Mouse (Mus musculus): ENCODE data around the gene Ttc22. TPM values are rescaled to one million over a fixed set of nuclear protein-coding genes. Genes with fewer than 3 reads are reported as not detected.
A peak's percentile ranks its signal among the peaks of the same experiment; 100 is the strongest.

Gene Ttc22
- polyA plus RNA-seq, 1 experiment from 2014 or later = 0.22 TPM

- no peak overlapping the region for H3K27ac ChIP-seq (ENCODE audit: low read length)
- H3K27me3 ChIP-seq (ENCODE audit: control insufficient read depth, insufficient read depth, low read depth, low read length) = peaks cover 25% of the 10 kb centered on the region
- H3K4me1 ChIP-seq (ENCODE audit: control insufficient read depth, low read depth, low read length) = no peaks in the 10 kb centered on the region; the same call in 1 of the 2 replicates
- H3K4me2 ChIP-seq (ENCODE audit: low read depth, low read length) = no peak overlapping the region
- no peaks in the 10 kb centered on the region for H3K36me3 ChIP-seq (ENCODE audit: control insufficient read depth, insufficient read depth)
- no peak overlapping the region for H3K4me3 ChIP-seq (ENCODE audit: low read depth, low read length)
- H3K9ac ChIP-seq (ENCODE audit: low read depth, low read length) = no peak overlapping the region
- ATAC-seq (ENCODE audit: low read depth) = no peak
- 75% methylated on average over 10 of the region's 10 CpGs for WGBS (ENCODE audit: insufficient replicate concordance)
- no peaks in the 10 kb centered on the region for H3K9me3 ChIP-seq (replicated peaks; ENCODE audit: control insufficient read depth, low read length)
Observed at GRCm38 (mm10) chr4:106624271-106624670, 2.0 kb downstream of the Ttc22 start.

- H3K27me3 ChIP-seq (ENCODE audit: control insufficient read depth, insufficient read depth, low read depth, low read length) = peaks cover 14% of the 10 kb centered on the region
- H3K9me3 ChIP-seq (replicated peaks; ENCODE audit: control insufficient read depth, low read length) = no peaks in the 10 kb centered on the region
- no peak overlapping the region for H3K4me3 ChIP-seq (ENCODE audit: low read depth, low read length)
- H3K9ac ChIP-seq (ENCODE audit: low read depth, low read length) = no peak overlapping the region
- H3K36me3 ChIP-seq (ENCODE audit: control insufficient read depth, insufficient read depth) = no peaks in the 10 kb centered on the region
- 63% methylated on average over 5 of the region's 5 CpGs for WGBS (ENCODE audit: insufficient replicate concordance)
- H3K4me2 ChIP-seq (ENCODE audit: low read depth, low read length) = no peak overlapping the region
- H3K27ac ChIP-seq (ENCODE audit: low read length) = no peak overlapping the region
- ATAC-seq (ENCODE audit: low read depth) = no peak
- H3K4me1 ChIP-seq (ENCODE audit: control insufficient read depth, low read depth, low read length) = no peaks in the 10 kb centered on the region; the same call in 1 of the 2 replicates
Observed at GRCm38 (mm10) chr4:106627809-106628208, 5.6 kb downstream of the Ttc22 start.

- Histone ChIP-seq H3K4me3 (ENCODE audit: low read depth, low read length) (no peak overlapping the region), H3K4me2 (ENCODE audit: low read depth, low read length) (no peak overlapping the region), H3K27ac (ENCODE audit: low read length) (no peak overlapping the region), H3K27me3 (ENCODE audit: control insufficient read depth, insufficient read depth, low read depth, low read length) (peaks cover 4% of the 10 kb centered on the region), H3K9me3 (replicated peaks; ENCODE audit: control insufficient read depth, low read length) (no peaks in the 10 kb centered on the region), H3K4me1 (ENCODE audit: control insufficient read depth, low read depth, low read length) (no peaks in the 10 kb centered on the region; the same call in 1 of the 2 replicates), H3K36me3 (ENCODE audit: control insufficient read depth, insufficient read depth) (no peaks in the 10 kb centered on the region), H3K9ac (ENCODE audit: low read depth, low read length) (no peak overlapping the region)
- 29% methylated on average over 9 of the region's 9 CpGs for WGBS (ENCODE audit: insufficient replicate concordance)
- peak; percentile 54; the same call in 1 of the 2 replicates for ATAC-seq (ENCODE audit: low read depth)
Observed at GRCm38 (mm10) chr4:106628650-106629360, 6.6 kb downstream of the Ttc22 start.

GRCm38 (mm10) chr4:106629374-106629773 lies 7.1 kb downstream of the Ttc22 start:
- H3K4me2 ChIP-seq (ENCODE audit: low read depth, low read length) = no peak overlapping the region
- no peak overlapping the region for H3K9ac ChIP-seq (ENCODE audit: low read depth, low read length)
- no peak overlapping the region for H3K27ac ChIP-seq (ENCODE audit: low read length)
- WGBS (ENCODE audit: insufficient replicate concordance) = 59% methylated on average over 5 of the region's 5 CpGs
- no peaks in the 10 kb centered on the region for H3K9me3 ChIP-seq (replicated peaks; ENCODE audit: control insufficient read depth, low read length)
- no peaks in the 10 kb centered on the region; the same call in 1 of the 2 replicates for H3K4me1 ChIP-seq (ENCODE audit: control insufficient read depth, low read depth, low read length)
- no peaks in the 10 kb centered on the region for H3K36me3 ChIP-seq (ENCODE audit: control insufficient read depth, insufficient read depth)
- H3K4me3 ChIP-seq (ENCODE audit: low read depth, low read length) = no peak overlapping the region
- no peak for ATAC-seq (ENCODE audit: low read depth)
- H3K27me3 ChIP-seq (ENCODE audit: control insufficient read depth, insufficient read depth, low read depth, low read length) = no peaks in the 10 kb centered on the region

- H3K4me1 ChIP-seq (ENCODE audit: control insufficient read depth, low read depth, low read length) = no peaks in the 10 kb centered on the region; the same call in 1 of the 2 replicates
- no peak overlapping the region for H3K27ac ChIP-seq (ENCODE audit: low read length)
- H3K27me3 ChIP-seq (ENCODE audit: control insufficient read depth, insufficient read depth, low read depth, low read length) = no peaks in the 10 kb centered on the region
- WGBS (ENCODE audit: insufficient replicate concordance) = 35% methylated on average over 14 of the region's 14 CpGs
- H3K4me2 ChIP-seq (ENCODE audit: low read depth, low read length) = no peak overlapping the region
- no peak for ATAC-seq (ENCODE audit: low read depth)
- no peak overlapping the region for H3K9ac ChIP-seq (ENCODE audit: low read depth, low read length)
- no peaks in the 10 kb centered on the region for H3K9me3 ChIP-seq (replicated peaks; ENCODE audit: control insufficient read depth, low read length)
- H3K36me3 ChIP-seq (ENCODE audit: control insufficient read depth, insufficient read depth) = no peaks in the 10 kb centered on the region
- no peak overlapping the region for H3K4me3 ChIP-seq (ENCODE audit: low read depth, low read length)
Observed at GRCm38 (mm10) chr4:106630333-106631220, 8.3 kb downstream of the Ttc22 start.

- Histone ChIP-seq H3K27me3 (ENCODE audit: control insufficient read depth, insufficient read depth, low read depth, low read length) (no peaks in the 10 kb centered on the region), H3K9ac (ENCODE audit: low read depth, low read length) (no peak overlapping the region)
Observed at GRCm38 (mm10) chr4:106632313-106632712, 10.1 kb downstream of the Ttc22 start.

GRCm38 (mm10) chr4:106633281-106634085 lies 11.3 kb downstream of the Ttc22 start:
- ATAC-seq (ENCODE audit: low read depth) = no peak
- Histone ChIP-seq H3K27me3 (ENCODE audit: control insufficient read depth, insufficient read depth, low read depth, low read length) (no peaks in the 10 kb centered on the region), H3K9me3 (replicated peaks; ENCODE audit: control insufficient read depth, low read length) (no peaks in the 10 kb centered on the region), H3K36me3 (ENCODE audit: control insufficient read depth, insufficient read depth) (no peaks in the 10 kb centered on the region), H3K4me1 (ENCODE audit: control insufficient read depth, low read depth, low read length) (no peaks in the 10 kb centered on the region; the same call in 1 of the 2 replicates), H3K27ac (ENCODE audit: low read length) (no peak overlapping the region), H3K9ac (ENCODE audit: low read depth, low read length) (no peak overlapping the region), H3K4me2 (ENCODE audit: low read depth, low read length) (no peak overlapping the region), H3K4me3 (ENCODE audit: low read depth, low read length) (no peak overlapping the region)
- WGBS (ENCODE audit: insufficient replicate concordance) = 33% methylated on average over 8 of the region's 8 CpGs

More at GRCm38 (mm10) chr4:106632313-106632712, 10.1 kb downstream of the Ttc22 start:
- no peaks in the 10 kb centered on the region; the same call in 1 of the 2 replicates for H3K4me1 ChIP-seq (ENCODE audit: control insufficient read depth, low read depth, low read length)
- no peak for ATAC-seq (ENCODE audit: low read depth)
- no peaks in the 10 kb centered on the region for H3K9me3 ChIP-seq (replicated peaks; ENCODE audit: control insufficient read depth, low read length)
- H3K36me3 ChIP-seq (ENCODE audit: control insufficient read depth, insufficient read depth) = no peaks in the 10 kb centered on the region
- no peak overlapping the region for H3K4me3 ChIP-seq (ENCODE audit: low read depth, low read length)
- WGBS (ENCODE audit: insufficient replicate concordance) = 24% methylated on average over 2 of the region's 3 CpGs
- no peak overlapping the region for H3K4me2 ChIP-seq (ENCODE audit: low read depth, low read length)
- H3K27ac ChIP-seq (ENCODE audit: low read length) = no peak overlapping the region

- Histone ChIP-seq H3K9me3 (replicated peaks; ENCODE audit: control insufficient read depth, low read length) (no peaks in the 10 kb centered on the region), H3K4me3 (ENCODE audit: low read depth, low read length) (no peak overlapping the region), H3K27ac (ENCODE audit: low read length) (no peak overlapping the region), H3K36me3 (ENCODE audit: control insufficient read depth, insufficient read depth) (no peaks in the 10 kb centered on the region), H3K4me2 (ENCODE audit: low read depth, low read length) (no peak overlapping the region), H3K4me1 (ENCODE audit: control insufficient read depth, low read depth, low read length) (no peaks in the 10 kb centered on the region; the same call in 1 of the 2 replicates), H3K27me3 (ENCODE audit: control insufficient read depth, insufficient read depth, low read depth, low read length) (no peaks in the 10 kb centered on the region), H3K9ac (ENCODE audit: low read depth, low read length) (no peak overlapping the region)
- WGBS (ENCODE audit: insufficient replicate concordance) = 40% methylated on average over 9 of the region's 9 CpGs
- ATAC-seq (ENCODE audit: low read depth) = no peak
Observed at GRCm38 (mm10) chr4:106634086-106634479, 11.9 kb downstream of the Ttc22 start.
